Mouse (Mus musculus): ENCODE measurements around the gene Npm3. TPM values are rescaled to one million over a fixed set of nuclear protein-coding genes. Genes with fewer than 3 reads are reported as not detected.
A peak's percentile ranks its signal among the peaks of the same experiment; 100 is the strongest.

Npm3 gene
- polyA plus RNA-seq, 1 experiment from 2014 or later: 12.8 TPM

DNA sequence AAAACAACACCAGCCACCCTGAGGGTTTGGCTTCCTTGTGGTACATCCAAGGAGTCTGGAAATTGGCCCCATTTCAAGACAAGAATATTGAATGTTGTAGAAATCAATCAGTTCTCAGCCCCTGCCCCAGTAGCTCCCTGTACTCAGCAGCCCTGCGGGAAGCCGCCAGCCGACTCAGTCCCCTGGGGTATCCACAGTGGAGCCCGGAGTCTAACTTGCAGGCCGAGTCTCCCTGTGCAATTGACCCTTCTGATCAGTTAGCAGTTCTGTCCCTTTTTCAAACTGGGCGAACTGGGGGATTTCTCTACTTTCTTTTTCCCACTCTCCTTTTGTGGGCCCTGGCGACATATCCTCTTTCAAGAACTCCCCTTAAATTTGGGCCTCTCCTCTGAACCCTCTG, 8.6 kb downstream of the Npm3 start:
- no peaks in the 10 kb centered on the region for H3K36me3 ChIP-seq
- peak overlapping the region; percentile 90; the same call in 1 of the 2 replicates for H3K4me2 ChIP-seq
- H3K27ac ChIP-seq: no peak overlapping the region
- peaks cover 58% of the 10 kb centered on the region for H3K4me1 ChIP-seq (replicated peaks)
- ATAC-seq (ENCODE audit: insufficient number of reproducible peaks, insufficient read depth, low FRiP score, low TSS enrichment, low read depth): no peak
- H3K9ac ChIP-seq (replicated peaks): no peak overlapping the region
- no peaks in the 10 kb centered on the region for H3K9me3 ChIP-seq
- H3K4me3 ChIP-seq (replicated peaks): peak overlapping the region; percentile 51
- WGBS: 5% methylated on average over 7 of the region's 7 CpGs
- H3K27me3 ChIP-seq: peaks cover 97% of the 10 kb centered on the region

DNA sequence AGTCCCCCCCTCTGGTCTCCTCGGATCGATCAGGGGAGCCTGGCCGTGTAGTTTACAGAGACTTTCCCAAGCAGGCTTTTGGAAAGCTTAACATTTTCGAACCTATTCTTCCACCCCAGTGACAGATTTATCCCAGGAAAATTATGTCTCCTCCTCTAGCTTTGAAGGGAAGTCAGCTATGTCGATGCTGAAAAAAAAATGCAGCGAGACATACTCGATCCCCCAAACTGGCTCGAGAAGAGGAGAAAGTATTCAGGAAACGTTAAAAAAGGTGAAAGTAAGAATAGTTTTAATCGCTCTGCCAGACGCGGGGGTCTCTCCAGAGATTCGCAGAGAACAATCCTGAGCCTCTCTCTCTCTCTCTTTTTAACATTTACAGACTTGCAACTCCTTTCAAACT, 9.2 kb downstream of the Npm3 start:
- no peaks in the 10 kb centered on the region for H3K9me3 ChIP-seq
- no peak overlapping the region for H3K9ac ChIP-seq (replicated peaks)
- H3K4me3 ChIP-seq (replicated peaks): peak overlapping the region; percentile 18; the same call in 1 of the 2 replicates
- H3K27ac ChIP-seq: no peak overlapping the region
- no peaks in the 10 kb centered on the region for H3K36me3 ChIP-seq
- WGBS: 6% methylated on average over 13 of the region's 13 CpGs
- no peak for ATAC-seq (ENCODE audit: insufficient number of reproducible peaks, insufficient read depth, low FRiP score, low TSS enrichment, low read depth)
- H3K4me1 ChIP-seq (replicated peaks): peaks cover 60% of the 10 kb centered on the region
- peaks cover 97% of the 10 kb centered on the region for H3K27me3 ChIP-seq
- peak overlapping the region; percentile 28 for H3K4me2 ChIP-seq

DNA sequence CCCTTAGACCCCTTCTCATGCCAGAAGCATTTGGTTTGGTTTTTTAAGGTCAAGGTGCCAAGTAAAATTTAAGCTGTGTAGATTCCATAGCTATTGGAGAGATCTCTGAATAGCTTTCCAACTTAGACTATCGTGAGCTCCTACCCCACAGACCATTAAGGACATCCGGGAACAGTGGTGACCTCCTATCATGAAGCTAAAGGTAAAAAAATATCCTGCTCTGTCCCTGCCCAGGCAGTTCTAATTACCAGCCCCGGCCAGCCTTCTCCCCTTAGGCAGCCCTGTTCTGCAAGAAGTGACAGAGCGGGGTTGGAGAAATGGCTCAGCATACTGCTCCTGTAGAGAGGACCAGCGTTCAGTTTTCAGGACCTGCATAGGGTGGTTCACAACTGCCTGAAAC, 10.9 kb downstream of the Npm3 start:
- H3K9me3 ChIP-seq: no peaks in the 10 kb centered on the region
- no peaks in the 10 kb centered on the region for H3K36me3 ChIP-seq
- no peak for ATAC-seq (ENCODE audit: insufficient number of reproducible peaks, insufficient read depth, low FRiP score, low TSS enrichment, low read depth)
- H3K9ac ChIP-seq (replicated peaks): no peak overlapping the region
- peaks cover 75% of the 10 kb centered on the region for H3K4me1 ChIP-seq (replicated peaks)
- no peak overlapping the region for H3K4me2 ChIP-seq
- peaks cover 97% of the 10 kb centered on the region for H3K27me3 ChIP-seq
- no peak overlapping the region for H3K4me3 ChIP-seq (replicated peaks)
- WGBS: 60% methylated on average over 5 of the region's 5 CpGs
- no peak overlapping the region for H3K27ac ChIP-seq

DNA sequence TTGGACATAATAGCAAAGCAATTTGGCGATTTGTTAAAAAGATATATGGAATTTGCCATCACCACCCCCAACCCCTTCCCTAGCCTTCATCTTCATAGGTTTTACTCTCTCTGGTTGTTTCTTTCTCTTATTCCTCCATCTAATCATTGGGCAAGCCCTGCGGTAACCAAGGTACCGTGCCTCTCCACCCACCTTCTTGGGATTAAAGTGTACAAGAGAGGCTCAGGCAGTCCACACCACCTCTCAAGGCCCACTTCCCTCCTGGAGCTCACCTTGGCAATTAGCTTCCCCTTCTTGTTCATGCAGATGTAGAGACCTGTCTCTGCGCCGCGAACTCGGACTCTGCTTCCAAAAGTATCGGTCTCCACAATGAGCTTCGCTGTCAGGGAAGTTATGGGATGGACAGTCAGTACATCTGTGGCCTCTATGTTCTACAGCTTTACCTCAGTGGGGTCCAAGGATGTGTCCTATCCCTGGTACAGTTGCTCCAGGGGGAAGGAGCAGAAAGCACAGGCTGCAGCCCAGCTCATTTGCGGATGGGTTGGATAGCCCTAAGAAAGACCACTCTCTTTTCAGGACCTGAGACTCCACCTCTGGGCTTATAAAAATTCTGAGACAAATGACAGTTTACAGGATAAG, 11.4 kb downstream of the Npm3 start:
- H3K36me3 ChIP-seq: no peaks in the 10 kb centered on the region
- no peaks in the 10 kb centered on the region for H3K9me3 ChIP-seq
- H3K4me2 ChIP-seq: no peak overlapping the region
- 74% methylated on average over 10 of the region's 10 CpGs for WGBS
- H3K4me3 ChIP-seq (replicated peaks): no peak overlapping the region
- no peak overlapping the region for H3K27ac ChIP-seq
- H3K4me1 ChIP-seq (replicated peaks): peaks cover 73% of the 10 kb centered on the region
- no peak for ATAC-seq (ENCODE audit: insufficient number of reproducible peaks, insufficient read depth, low FRiP score, low TSS enrichment, low read depth)
- peaks cover 97% of the 10 kb centered on the region for H3K27me3 ChIP-seq
- H3K9ac ChIP-seq (replicated peaks): no peak overlapping the region

DNA sequence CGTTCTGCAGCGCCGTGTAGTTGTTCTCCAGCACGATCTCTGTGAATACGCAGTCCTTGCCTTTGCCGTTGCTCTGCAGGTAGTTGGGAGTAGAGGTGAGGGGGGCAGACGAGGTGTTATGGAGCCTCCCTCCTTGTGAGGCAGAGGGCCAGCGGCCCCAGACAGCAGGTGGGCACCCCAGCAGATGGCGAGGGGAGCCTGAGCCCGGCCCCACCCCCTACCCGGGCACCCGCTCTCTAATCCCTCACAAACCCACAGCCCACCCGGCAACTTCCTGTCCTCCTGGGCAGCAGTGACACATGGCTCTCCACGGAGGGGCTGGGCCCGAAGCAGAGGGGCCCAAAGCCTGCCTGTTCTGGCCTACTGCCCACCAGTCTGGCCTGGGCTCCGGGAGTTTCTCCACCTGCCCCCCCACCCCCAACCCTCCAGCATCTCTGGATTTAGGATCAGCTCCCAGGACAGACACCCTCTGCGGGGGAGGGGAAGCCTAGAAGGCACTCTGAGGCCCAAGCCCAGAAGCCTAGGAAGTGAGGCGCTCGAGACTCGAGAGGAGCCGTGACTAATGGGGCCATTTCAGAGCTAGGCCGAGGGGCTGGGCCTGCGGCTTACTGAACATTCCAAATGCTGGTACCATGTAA, 12.1 kb downstream of the Npm3 start:
- H3K4me3 ChIP-seq (replicated peaks): peak overlapping the region; percentile 29
- peak overlapping the region; percentile 57 for H3K4me2 ChIP-seq
- ATAC-seq (ENCODE audit: insufficient number of reproducible peaks, insufficient read depth, low FRiP score, low TSS enrichment, low read depth): peak; percentile 10; the same call in 1 of the 2 replicates
- no peaks in the 10 kb centered on the region for H3K9me3 ChIP-seq
- no peaks in the 10 kb centered on the region for H3K36me3 ChIP-seq
- 10% methylated on average over 23 of the region's 23 CpGs for WGBS
- H3K27ac ChIP-seq: no peak overlapping the region
- peaks cover 69% of the 10 kb centered on the region for H3K4me1 ChIP-seq (replicated peaks)
- H3K9ac ChIP-seq (replicated peaks): peak overlapping the region; percentile 13; the same call in 1 of the 2 replicates
- peaks cover 98% of the 10 kb centered on the region for H3K27me3 ChIP-seq

DNA sequence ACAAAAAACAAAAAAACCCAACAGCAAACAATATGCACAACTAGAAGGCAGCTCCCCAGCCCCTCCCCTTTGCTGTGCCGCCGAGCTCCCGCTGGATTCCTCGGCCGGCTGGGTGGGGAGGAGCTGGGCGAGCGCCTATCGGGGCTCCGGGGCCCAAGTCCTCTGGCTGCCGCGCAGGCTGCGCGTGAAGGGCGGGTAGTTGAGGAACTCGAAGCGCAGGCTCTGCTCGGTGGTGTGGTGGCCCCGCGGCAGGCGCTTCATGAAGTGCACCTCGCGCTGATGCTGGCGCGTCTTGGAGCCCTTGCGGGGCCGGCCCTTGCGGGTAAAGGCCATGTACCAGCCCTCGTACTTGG, 12.6 kb downstream of the Npm3 start:
- peak overlapping the region; percentile 29 for H3K4me3 ChIP-seq (replicated peaks)
- no peak overlapping the region for H3K27ac ChIP-seq
- no peaks in the 10 kb centered on the region for H3K36me3 ChIP-seq
- WGBS: 2% methylated on average over 28 of the region's 28 CpGs
- H3K4me2 ChIP-seq: peak overlapping the region; percentile 57
- H3K9ac ChIP-seq (replicated peaks): peak overlapping the region; percentile 13; the same call in 1 of the 2 replicates
- no peaks in the 10 kb centered on the region for H3K9me3 ChIP-seq
- H3K27me3 ChIP-seq: peaks cover 98% of the 10 kb centered on the region
- H3K4me1 ChIP-seq (replicated peaks): peaks cover 64% of the 10 kb centered on the region
- no peak; the same call in 1 of the 2 replicates for ATAC-seq (ENCODE audit: insufficient number of reproducible peaks, insufficient read depth, low FRiP score, low TSS enrichment, low read depth)

DNA sequence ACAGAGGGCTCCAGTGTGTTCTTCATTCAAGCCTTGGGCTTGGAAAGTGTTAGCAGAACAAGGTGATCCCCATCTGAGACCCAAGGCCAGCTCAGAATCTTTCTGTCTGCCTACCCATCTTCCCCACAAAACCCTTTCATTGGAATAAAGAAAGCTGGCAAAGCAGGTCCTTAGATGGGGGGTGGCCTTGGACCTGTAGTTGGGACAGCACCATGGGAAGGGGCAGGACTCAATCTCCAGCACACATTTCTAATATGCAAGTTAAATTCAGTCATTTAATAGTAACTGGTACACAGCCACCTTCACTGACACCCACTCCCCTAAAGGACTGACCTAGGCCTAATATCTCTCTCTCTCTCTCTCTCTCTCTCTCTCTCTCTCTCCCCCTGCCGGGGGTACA, 13.2 kb downstream of the Npm3 start:
- H3K4me3 ChIP-seq (replicated peaks): no peak overlapping the region
- H3K9me3 ChIP-seq: no peaks in the 10 kb centered on the region
- no peak overlapping the region for H3K4me2 ChIP-seq
- no peaks in the 10 kb centered on the region for H3K36me3 ChIP-seq
- WGBS: 18% methylated on average over 1 of the region's 1 CpGs
- peaks cover 98% of the 10 kb centered on the region for H3K27me3 ChIP-seq
- peaks cover 58% of the 10 kb centered on the region for H3K4me1 ChIP-seq (replicated peaks)
- no peak overlapping the region for H3K9ac ChIP-seq (replicated peaks)
- no peak for ATAC-seq (ENCODE audit: insufficient number of reproducible peaks, insufficient read depth, low FRiP score, low TSS enrichment, low read depth)
- no peak overlapping the region for H3K27ac ChIP-seq

DNA sequence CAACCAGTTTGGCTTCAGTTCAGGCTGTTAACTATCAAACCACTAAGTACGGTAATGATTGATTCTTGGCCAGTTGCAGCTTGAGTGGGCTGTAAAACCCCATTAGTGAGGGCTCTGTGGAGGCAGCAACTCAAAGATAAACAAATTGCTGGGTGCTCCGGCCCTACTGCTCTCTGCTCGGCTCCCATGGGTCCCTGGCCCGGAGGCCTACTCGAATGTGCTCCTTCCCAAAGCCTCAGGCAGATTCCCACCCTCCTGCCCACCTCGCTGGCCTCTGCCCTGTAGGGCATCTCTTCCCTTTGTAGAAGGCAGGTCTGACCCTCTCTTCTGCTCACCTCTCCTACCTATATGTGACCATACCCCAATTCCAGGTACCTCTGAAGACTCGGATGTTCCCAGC, 14.6 kb downstream of the Npm3 start:
- no peak for ATAC-seq (ENCODE audit: insufficient number of reproducible peaks, insufficient read depth, low FRiP score, low TSS enrichment, low read depth)
- Histone ChIP-seq H3K4me1 (replicated peaks) (peaks cover 45% of the 10 kb centered on the region), H3K27me3 (peaks cover 100% of the 10 kb centered on the region), H3K9me3 (no peaks in the 10 kb centered on the region), H3K9ac (replicated peaks) (no peak overlapping the region), H3K4me3 (replicated peaks) (no peak overlapping the region), H3K4me2 (no peak overlapping the region), H3K27ac (no peak overlapping the region), H3K36me3 (no peaks in the 10 kb centered on the region)
- WGBS: 14% methylated on average over 7 of the region's 7 CpGs

GRCm38 (mm10) chr19:45734191-45734590, 15.2 kb downstream of the Npm3 start:
- H3K4me2 ChIP-seq: no peak overlapping the region
- no peak overlapping the region for H3K4me3 ChIP-seq (replicated peaks)
- no peaks in the 10 kb centered on the region for H3K9me3 ChIP-seq
- peaks cover 96% of the 10 kb centered on the region for H3K27me3 ChIP-seq
- ATAC-seq (ENCODE audit: insufficient number of reproducible peaks, insufficient read depth, low FRiP score, low TSS enrichment, low read depth): no peak
- peaks cover 39% of the 10 kb centered on the region for H3K4me1 ChIP-seq (replicated peaks)
- WGBS: 47% methylated on average over 5 of the region's 5 CpGs
- H3K36me3 ChIP-seq: no peaks in the 10 kb centered on the region
- no peak overlapping the region for H3K9ac ChIP-seq (replicated peaks)
- H3K27ac ChIP-seq: no peak overlapping the region

DNA sequence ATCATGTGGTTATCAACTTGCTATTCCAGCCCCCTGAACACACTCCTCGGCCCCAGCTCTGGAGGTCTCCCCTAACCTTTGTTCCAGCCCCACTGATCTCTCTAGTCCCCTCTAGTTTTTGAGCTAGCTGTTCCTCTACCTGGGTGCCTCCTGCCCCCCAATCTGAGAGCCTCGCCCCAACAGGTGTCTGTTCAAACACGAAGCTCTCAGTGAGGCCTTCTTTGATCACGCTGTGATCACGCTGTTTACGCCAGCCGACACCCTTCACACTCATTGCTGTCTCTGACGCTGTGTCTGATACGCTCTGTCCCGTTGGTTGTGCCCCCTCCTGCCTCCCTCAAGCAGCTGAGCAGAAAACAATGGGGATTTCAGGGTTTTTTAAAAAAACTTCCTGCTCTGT, 15.8 kb downstream of the Npm3 start:
- Histone ChIP-seq H3K4me3 (replicated peaks) (no peak overlapping the region), H3K4me1 (replicated peaks) (peaks cover 39% of the 10 kb centered on the region), H3K9me3 (no peaks in the 10 kb centered on the region), H3K4me2 (no peak overlapping the region), H3K36me3 (no peaks in the 10 kb centered on the region), H3K9ac (replicated peaks) (no peak overlapping the region), H3K27ac (no peak overlapping the region), H3K27me3 (peaks cover 95% of the 10 kb centered on the region)
- ATAC-seq (ENCODE audit: insufficient number of reproducible peaks, insufficient read depth, low FRiP score, low TSS enrichment, low read depth): no peak
- WGBS: 11% methylated on average over 10 of the region's 10 CpGs

DNA sequence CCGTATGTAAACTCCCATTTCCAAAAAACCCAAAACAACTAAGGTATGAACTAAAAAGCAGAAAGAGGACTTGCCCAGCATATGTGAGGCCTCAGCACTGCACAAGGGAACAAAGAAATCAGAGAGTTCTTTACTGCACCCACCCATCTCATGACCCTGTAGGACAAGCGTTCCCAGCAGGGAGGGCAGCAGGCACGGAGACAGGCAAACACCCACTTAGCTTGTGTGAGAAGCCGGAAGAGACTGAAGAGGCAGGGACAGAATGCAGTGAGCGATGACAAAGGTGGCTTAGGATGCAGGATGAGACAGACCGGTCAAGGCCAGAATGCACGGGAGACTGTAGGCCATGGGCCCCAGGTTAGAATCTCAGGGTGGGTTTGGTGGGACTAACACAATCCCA, 17.7 kb downstream of the Npm3 start:
- no peak for ATAC-seq (ENCODE audit: insufficient number of reproducible peaks, insufficient read depth, low FRiP score, low TSS enrichment, low read depth)
- H3K36me3 ChIP-seq: no peaks in the 10 kb centered on the region
- H3K4me1 ChIP-seq (replicated peaks): peaks cover 30% of the 10 kb centered on the region
- no peak overlapping the region for H3K27ac ChIP-seq
- H3K9ac ChIP-seq (replicated peaks): no peak overlapping the region
- no peak overlapping the region for H3K4me3 ChIP-seq (replicated peaks)
- WGBS: 84% methylated on average over 7 of the region's 7 CpGs
- no peak overlapping the region for H3K4me2 ChIP-seq
- peaks cover 87% of the 10 kb centered on the region for H3K27me3 ChIP-seq
- H3K9me3 ChIP-seq: no peaks in the 10 kb centered on the region

- 76% methylated on average over 8 of the region's 8 CpGs for WGBS
- no peak overlapping the region for H3K27ac ChIP-seq
- ATAC-seq (ENCODE audit: insufficient number of reproducible peaks, insufficient read depth, low FRiP score, low TSS enrichment, low read depth): no peak
- no peak overlapping the region for H3K9ac ChIP-seq (replicated peaks)
- peaks cover 81% of the 10 kb centered on the region for H3K27me3 ChIP-seq
- H3K4me3 ChIP-seq (replicated peaks): no peak overlapping the region
- H3K4me2 ChIP-seq: no peak overlapping the region
- H3K9me3 ChIP-seq: no peaks in the 10 kb centered on the region
- no peaks in the 10 kb centered on the region for H3K36me3 ChIP-seq
- peaks cover 33% of the 10 kb centered on the region for H3K4me1 ChIP-seq (replicated peaks)
These were observed 19.3 kb downstream of the Npm3 start for GRCm38 (mm10) chr19:45730042-45730441.
